Mouse (Mus musculus): ENCODE measurements at regions not wholly inside any gene's neighbourhood (a gene's known extent, or its start where the extent isn't known, plus 50 kb on each side); places are given as distances from the start of the nearest gene placed in this dataset.

GRCm38 (mm10) chr2:28287210-28287860, 94.5 kb downstream of the Olfm1 start:
- no peak for DNase-seq

- no peak for DNase-seq
These were observed 96.5 kb downstream of the Olfm1 start for GRCm38 (mm10) chr2:28289339-28289738.

GRCm38 (mm10) chr2:28289860-28290471, 97.2 kb downstream of the Olfm1 start:
- no peak for DNase-seq

- no peak for DNase-seq
These were observed 101.7 kb downstream of the Olfm1 start for GRCm38 (mm10) chr2:28294509-28294908.

- DNase-seq: no peak
These were observed 103.4 kb downstream of the Olfm1 start for GRCm38 (mm10) chr2:28296183-28296582.

GRCm38 (mm10) chr2:28298738-28299137, 105.9 kb downstream of the Olfm1 start:
- no peak for DNase-seq

- no peak for DNase-seq
These were observed 106.6 kb downstream of the Olfm1 start for GRCm38 (mm10) chr2:28299346-28299745.

GRCm38 (mm10) chr2:28301313-28301712, 108.5 kb downstream of the Olfm1 start:
- no peak for DNase-seq

- no peak for DNase-seq
These were observed 111.1 kb downstream of the Olfm1 start for GRCm38 (mm10) chr2:28303936-28304335.

GRCm38 (mm10) chr2:28304712-28305111, 111.9 kb downstream of the Olfm1 start:
- DNase-seq: peak; percentile 35

- no peak for DNase-seq
These were observed 116.3 kb downstream of the Olfm1 start for GRCm38 (mm10) chr2:28309122-28309521.

- no peak for DNase-seq
These were observed 119.4 kb downstream of the Olfm1 start for GRCm38 (mm10) chr2:28312212-28312611.

GRCm38 (mm10) chr2:28325502-28325901, 121.1 kb upstream of the Ppp1r26 start:
- peak; percentile 42 for DNase-seq

- no peak for DNase-seq
These were observed 120.5 kb upstream of the Ppp1r26 start for GRCm38 (mm10) chr2:28326056-28326455.

- DNase-seq: peak; percentile 65
These were observed 119.9 kb upstream of the Ppp1r26 start for GRCm38 (mm10) chr2:28326682-28327081.

GRCm38 (mm10) chr2:28329130-28329529, 117.5 kb upstream of the Ppp1r26 start:
- no peak for DNase-seq

- no peak for DNase-seq
These were observed 111.3 kb upstream of the Ppp1r26 start for GRCm38 (mm10) chr2:28335141-28335789.

- no peak for DNase-seq
These were observed 110.8 kb upstream of the Ppp1r26 start for GRCm38 (mm10) chr2:28335810-28336209.

GRCm38 (mm10) chr2:28336349-28337309, 110.0 kb upstream of the Ppp1r26 start:
- no peak for DNase-seq

- DNase-seq: no peak
These were observed 109.0 kb upstream of the Ppp1r26 start for GRCm38 (mm10) chr2:28337561-28337960.

- no peak for DNase-seq
These were observed 105.3 kb upstream of the Ppp1r26 start for GRCm38 (mm10) chr2:28341304-28341703.

- DNase-seq: no peak
These were observed 98.1 kb upstream of the Ppp1r26 start for GRCm38 (mm10) chr2:28348453-28348852.

GRCm38 (mm10) chr2:28349911-28350310, 96.7 kb upstream of the Ppp1r26 start:
- DNase-seq: no peak

Measured in cerebellum, adult 11 months (tissue).